Mouse (Mus musculus) kidney, embryonic 15.5 days (tissue): Measurements from ENCODE around the gene Cldn7. TPM values are rescaled to one million over a fixed set of nuclear protein-coding genes. Genes with fewer than 3 reads are reported as not detected.

Source experiments
- ATAC-seq: fragments of 200-750 bp; cut with Nextera tagmentation; replicated peaks from 2 replicates; pipeline ENCODE4 v1.8.0; 2017; ENCODE audit warnings: moderate TSS enrichment; ENCODE audit not compliant: low FRiP score
- H3K27ac ChIP-seq: fragments of 300-500 bp; sonication (generic); 2 replicates; pipeline ENCODE4 v1.5.1; 2015; ENCODE audit warnings: mild to moderate bottlenecking, inconsistent platforms
- H3K27me3 ChIP-seq: fragments of 300-500 bp; sonication (generic); 2 replicates; pipeline ENCODE4 v1.6.1; 2015; ENCODE audit warnings: inconsistent platforms
- H3K36me3 ChIP-seq: fragments of 300-500 bp; sonication (generic); 2 replicates; pipeline ENCODE4 v1.6.1; 2015; ENCODE audit warnings: inconsistent platforms
- H3K4me1 ChIP-seq: fragments of 300-500 bp; sonication (generic); 2 replicates; pipeline ENCODE4 v1.6.1; 2015; ENCODE audit warnings: inconsistent platforms
- H3K4me2 ChIP-seq: fragments of 300-500 bp; sonication (generic); 2 replicates; pipeline ENCODE4 v1.6.1; 2015; ENCODE audit warnings: moderate library complexity, mild to moderate bottlenecking, inconsistent platforms
- H3K4me3 ChIP-seq: fragments of 300-500 bp; sonication (generic); replicated peaks from 2 replicates; pipeline ENCODE4 v1.5.1; 2015; ENCODE audit warnings: mild to moderate bottlenecking, inconsistent platforms
- H3K9ac ChIP-seq: fragments of 300-500 bp; sonication (generic); 2 replicates; pipeline ENCODE4 v1.6.1; 2015; ENCODE audit warnings: mild to moderate bottlenecking, inconsistent platforms
- H3K9me3 ChIP-seq: fragments of 300-500 bp; sonication (generic); replicated peaks from 2 replicates; pipeline ENCODE4 v1.6.1; 2016; ENCODE audit warnings: inconsistent platforms
- WGBS: fragments of 180-500 bp; shearing (Covaris S2); methylation state at CpG from one replicate; pipeline ENCODE4 v1.1.7; 2015; ENCODE audit warnings: mixed read lengths; 5-methylcytosine and 5-hydroxymethylcytosine counted together
- polyA plus RNA-seq: library from polyadenylated mRNA; unstranded; fragments of >200 nt; fragmentation: Nextera tagmentation; extraction: Ambion mirVana; gene quantifications from 2 replicates; pipeline ENCODE4 v1.2.1, GENCODE M21; 2015

Gene Cldn7
- polyA plus RNA-seq, 1 experiment from 2014 or later = 178 TPM

GRCm38 (mm10) chr11:69998567-69999491 lies 34.2 kb downstream of the Cldn7 start:
- ATAC-seq = no peak
- Histone ChIP-seq H3K36me3 (peaks cover 36% of the 10 kb centered on the region), H3K4me3 (no peak overlapping the region; the same call in 1 of the 2 replicates), H3K27ac (no peak overlapping the region), H3K4me2 (no peak overlapping the region), H3K27me3 (no peaks in the 10 kb centered on the region), H3K9ac (no peak overlapping the region), H3K4me1 (peaks cover 61% of the 10 kb centered on the region), H3K9me3 (no peaks in the 10 kb centered on the region)
- 89% methylated on average over 27 of the region's 27 CpGs for WGBS

DNA sequence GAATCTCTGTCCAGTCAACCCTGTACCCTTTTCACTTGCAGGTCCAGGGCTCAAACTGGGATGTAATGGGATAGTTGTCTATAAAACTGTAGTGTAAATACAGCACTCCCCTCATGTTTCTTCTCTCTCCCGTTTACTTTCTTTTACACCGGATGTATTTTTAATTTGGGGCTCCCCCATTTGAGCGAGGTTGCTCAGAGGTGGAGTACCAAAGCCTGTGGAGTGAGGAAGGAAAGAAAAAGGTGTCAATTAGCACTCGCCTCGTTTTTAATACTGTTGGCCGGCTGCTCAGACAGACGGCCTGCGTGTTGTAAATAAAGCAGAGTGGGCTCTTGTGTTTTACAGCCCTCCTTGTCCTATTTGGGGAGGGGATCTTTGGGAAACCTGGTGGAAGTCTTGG lies 35.1 kb downstream of the Cldn7 start:
- WGBS = 63% methylated on average over 8 of the region's 8 CpGs
- peak overlapping the region; percentile 81; the same call in 1 of the 2 replicates for H3K4me2 ChIP-seq
- peaks cover 30% of the 10 kb centered on the region for H3K36me3 ChIP-seq
- H3K4me1 ChIP-seq = peaks cover 60% of the 10 kb centered on the region
- peak overlapping the region; percentile 88; the same call in 1 of the 2 replicates for H3K4me3 ChIP-seq
- H3K27me3 ChIP-seq = no peaks in the 10 kb centered on the region
- H3K27ac ChIP-seq = peak overlapping the region; percentile 99
- no peak for ATAC-seq
- H3K9ac ChIP-seq = no peak overlapping the region
- no peaks in the 10 kb centered on the region for H3K9me3 ChIP-seq

DNA sequence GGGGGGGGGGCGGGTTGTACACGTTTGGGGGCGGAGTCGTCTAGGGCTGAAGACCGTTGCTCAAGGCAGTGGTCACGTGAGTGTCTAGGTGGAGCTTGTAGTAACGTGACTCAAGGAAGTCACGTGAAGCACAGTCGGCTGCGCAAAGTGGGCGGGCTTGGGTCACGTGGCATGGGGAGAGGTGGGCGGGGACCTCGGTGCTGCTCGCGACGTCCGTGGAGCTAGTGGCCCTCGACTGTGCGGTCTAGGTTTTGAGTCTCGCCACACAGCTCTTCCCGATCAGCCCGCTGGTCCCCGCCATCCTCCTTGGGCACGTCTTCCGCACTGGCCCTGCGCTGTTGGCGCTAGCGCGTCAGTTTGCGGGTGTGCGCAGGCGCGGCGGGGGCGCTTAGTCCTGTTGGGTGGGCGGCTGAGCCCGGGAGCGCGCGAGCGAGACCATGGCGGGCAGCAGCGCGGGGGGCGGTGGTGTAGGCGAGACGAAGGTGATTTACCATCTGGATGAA lies 35.9 kb downstream of the Cldn7 start, which contains the start of gene Dvl2:
Dvl2 (plus strand) TSS at position 200 of the 503 bp plus-strand sequence.
- Histone ChIP-seq H3K4me1 (peaks cover 58% of the 10 kb centered on the region), H3K36me3 (peaks cover 36% of the 10 kb centered on the region), H3K9me3 (no peaks in the 10 kb centered on the region), H3K27me3 (no peaks in the 10 kb centered on the region), H3K4me2 (peak within 1 kb of the TSS; percentile 81), H3K9ac (peak within 1 kb of the TSS; percentile 88), H3K4me3 (peak within 1 kb of the TSS; percentile 88), H3K27ac (peak within 1 kb of the TSS; percentile 99)
- ATAC-seq = peak; percentile 44
- WGBS = under 1% methylated on average over 47 of the region's 48 CpGs

- H3K9ac ChIP-seq = peak overlapping the region; percentile 88
- H3K36me3 ChIP-seq = peaks cover 43% of the 10 kb centered on the region
- no peaks in the 10 kb centered on the region for H3K9me3 ChIP-seq
- WGBS = 13% methylated on average over 8 of the region's 8 CpGs
- H3K27me3 ChIP-seq = no peaks in the 10 kb centered on the region
- peak overlapping the region; percentile 81 for H3K4me2 ChIP-seq
- no peak for ATAC-seq
- peak overlapping the region; percentile 88 for H3K4me3 ChIP-seq
- H3K27ac ChIP-seq = peak overlapping the region; percentile 99
- H3K4me1 ChIP-seq = peaks cover 58% of the 10 kb centered on the region
Observed at GRCm38 (mm10) chr11:70001159-70001558, 36.6 kb downstream of the Cldn7 start.

GRCm38 (mm10) chr11:70001865-70002264 lies 37.3 kb downstream of the Cldn7 start:
- Histone ChIP-seq H3K4me1 (peaks cover 58% of the 10 kb centered on the region), H3K9me3 (no peaks in the 10 kb centered on the region), H3K27me3 (no peaks in the 10 kb centered on the region), H3K4me3 (peak overlapping the region; percentile 88), H3K4me2 (peak overlapping the region; percentile 81), H3K27ac (no peak overlapping the region), H3K9ac (peak overlapping the region; percentile 88; the same call in 1 of the 2 replicates), H3K36me3 (peaks cover 50% of the 10 kb centered on the region)
- ATAC-seq = no peak

GRCm38 (mm10) chr11:70002471-70002870 lies 37.9 kb downstream of the Cldn7 start:
- Histone ChIP-seq H3K27me3 (no peaks in the 10 kb centered on the region), H3K4me1 (peaks cover 55% of the 10 kb centered on the region), H3K4me2 (peak overlapping the region; percentile 81), H3K36me3 (peaks cover 56% of the 10 kb centered on the region), H3K4me3 (peak overlapping the region; percentile 88; the same call in 1 of the 2 replicates), H3K9me3 (no peaks in the 10 kb centered on the region), H3K9ac (no peak overlapping the region), H3K27ac (no peak overlapping the region)
- no peak for ATAC-seq
- WGBS = 90% methylated on average over 2 of the region's 2 CpGs

- H3K4me3 ChIP-seq = no peak overlapping the region; the same call in 1 of the 2 replicates
- H3K4me2 ChIP-seq = no peak overlapping the region
- no peak overlapping the region for H3K27ac ChIP-seq
- H3K27me3 ChIP-seq = no peaks in the 10 kb centered on the region
- no peak overlapping the region for H3K9ac ChIP-seq
- H3K9me3 ChIP-seq = no peaks in the 10 kb centered on the region
- WGBS = 64% methylated on average over 5 of the region's 5 CpGs
- no peak for ATAC-seq
- H3K36me3 ChIP-seq = peaks cover 61% of the 10 kb centered on the region
- peaks cover 30% of the 10 kb centered on the region for H3K4me1 ChIP-seq
Observed at GRCm38 (mm10) chr11:70005521-70005920, 40.9 kb downstream of the Cldn7 start.

GRCm38 (mm10) chr11:70010033-70010432 lies 45.5 kb downstream of the Cldn7 start:
- 78% methylated on average over 6 of the region's 6 CpGs for WGBS

DNA sequence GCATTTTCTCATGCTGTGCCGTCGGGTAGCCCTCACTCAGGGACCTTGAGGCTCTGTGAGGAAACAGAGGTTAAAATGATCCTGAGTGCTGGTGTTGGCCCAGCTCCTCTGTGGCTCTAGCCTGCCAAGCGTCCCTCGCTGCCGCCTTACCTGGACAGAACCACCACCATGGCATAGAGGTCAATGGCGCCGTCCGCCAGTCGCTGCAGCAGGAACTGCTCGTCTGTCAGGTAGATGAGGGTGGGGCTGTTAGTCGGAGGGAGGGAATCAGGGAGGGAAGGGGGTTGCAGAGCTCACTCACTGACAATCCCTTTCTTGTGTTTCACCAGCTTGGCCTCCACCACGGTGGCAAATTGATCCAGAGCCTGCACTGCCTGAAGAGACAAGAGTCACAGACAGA lies 46.0 kb downstream of the Cldn7 start:
- Histone ChIP-seq H3K4me2 (no peak overlapping the region), H3K27ac (no peak overlapping the region), H3K4me1 (peaks cover 20% of the 10 kb centered on the region), H3K9ac (no peak overlapping the region), H3K4me3 (no peak overlapping the region), H3K27me3 (no peaks in the 10 kb centered on the region), H3K9me3 (no peaks in the 10 kb centered on the region), H3K36me3 (peaks cover 85% of the 10 kb centered on the region)
- ATAC-seq = no peak
- 82% methylated on average over 12 of the region's 12 CpGs for WGBS

More at GRCm38 (mm10) chr11:70010033-70010432, 45.5 kb downstream of the Cldn7 start:
- Histone ChIP-seq H3K27ac (no peak overlapping the region), H3K36me3 (peaks cover 90% of the 10 kb centered on the region), H3K27me3 (no peaks in the 10 kb centered on the region), H3K4me2 (no peak overlapping the region), H3K4me1 (peaks cover 16% of the 10 kb centered on the region), H3K9ac (no peak overlapping the region), H3K9me3 (no peaks in the 10 kb centered on the region), H3K4me3 (no peak overlapping the region)
- no peak for ATAC-seq

GRCm38 (mm10) chr11:70010961-70011360 lies 46.4 kb downstream of the Cldn7 start:
- Histone ChIP-seq H3K9ac (no peak overlapping the region), H3K4me1 (peaks cover 22% of the 10 kb centered on the region), H3K9me3 (no peaks in the 10 kb centered on the region), H3K27me3 (no peaks in the 10 kb centered on the region), H3K27ac (no peak overlapping the region), H3K4me3 (no peak overlapping the region), H3K36me3 (peaks cover 81% of the 10 kb centered on the region), H3K4me2 (no peak overlapping the region)
- WGBS = 86% methylated on average over 10 of the region's 10 CpGs
- ATAC-seq = no peak

GRCm38 (mm10) chr11:70012931-70013330 lies 48.4 kb downstream of the Cldn7 start:
- no peak for ATAC-seq
- 87% methylated on average over 9 of the region's 9 CpGs for WGBS
- H3K27ac ChIP-seq = no peak overlapping the region
- no peaks in the 10 kb centered on the region for H3K9me3 ChIP-seq
- H3K36me3 ChIP-seq = peaks cover 62% of the 10 kb centered on the region
- H3K4me2 ChIP-seq = no peak overlapping the region
- no peak overlapping the region for H3K9ac ChIP-seq
- peaks cover 36% of the 10 kb centered on the region for H3K4me1 ChIP-seq
- no peak overlapping the region for H3K4me3 ChIP-seq
- H3K27me3 ChIP-seq = no peaks in the 10 kb centered on the region

- Histone ChIP-seq H3K4me3 (no peak overlapping the region), H3K36me3 (peaks cover 57% of the 10 kb centered on the region), H3K27me3 (no peaks in the 10 kb centered on the region), H3K9me3 (no peaks in the 10 kb centered on the region), H3K9ac (no peak overlapping the region), H3K4me2 (no peak overlapping the region), H3K27ac (no peak overlapping the region), H3K4me1 (peaks cover 39% of the 10 kb centered on the region)
- no peak for ATAC-seq
- 91% methylated on average over 3 of the region's 3 CpGs for WGBS
Observed at GRCm38 (mm10) chr11:70013408-70013807, 48.8 kb downstream of the Cldn7 start.
